Mouse (Mus musculus): ENCODE measurements around the gene Gm13275. TPM values are rescaled to one million over a fixed set of nuclear protein-coding genes. Genes with fewer than 3 reads are reported as not detected.
"Not testable (repeated sequence)": the region's sequence is repeated elsewhere in the genome, so short reads cannot be mapped to it uniquely, and the experiment has no call there.

Gm13275 gene
- polyA plus RNA-seq, 1 experiment from 2014 or later: not detected

DNA sequence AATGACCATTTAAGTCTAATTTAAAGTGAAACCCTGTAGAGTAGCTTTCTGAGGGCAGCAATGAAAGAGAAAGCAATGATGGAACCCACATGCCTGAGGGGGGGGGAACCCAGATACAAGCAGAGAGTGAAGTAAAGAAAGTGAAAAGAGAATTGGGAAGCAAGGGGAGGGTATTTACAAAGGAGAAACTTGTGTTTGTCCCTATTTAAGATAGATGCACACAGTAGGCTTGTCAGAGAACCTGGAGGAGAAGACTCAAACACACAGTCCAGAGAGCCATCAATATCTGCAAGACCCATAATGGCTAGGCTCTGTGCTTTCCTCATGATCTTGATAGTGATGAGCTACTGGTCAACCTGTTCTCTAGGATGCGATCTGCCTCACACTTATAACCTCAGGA is 25.4 kb downstream of the Gm13275 start, which contains the start of gene Ifna11:
Ifna11 (plus strand) TSS at position 301 of the 400 bp plus-strand sequence.
- Histone ChIP-seq H3K4me2 (ENCODE audit: low read depth, low read length) (no peak within 1 kb of the TSS), H3K4me1 (ENCODE audit: control insufficient read depth, insufficient read depth, low read length) (no peaks in the 10 kb centered on the region), H3K9ac (ENCODE audit: low read length) (no peak within 1 kb of the TSS), H3K27ac (ENCODE audit: low read length) (no peak within 1 kb of the TSS), H3K36me3 (ENCODE audit: control insufficient read depth, insufficient read depth) (no peaks in the 10 kb centered on the region), H3K27me3 (ENCODE audit: control insufficient read depth, insufficient read depth, low read length) (no peaks in the 10 kb centered on the region), H3K9me3 (replicated peaks; ENCODE audit: control insufficient read depth, low read length) (no peaks in the 10 kb centered on the region), H3K4me3 (ENCODE audit: low read length) (no peak within 1 kb of the TSS)
- no peak for ATAC-seq (replicated peaks; ENCODE audit: extremely low read depth, insufficient read depth, low FRiP score)
- 60% methylated on average over 1 of the region's 1 CpGs for WGBS

DNA sequence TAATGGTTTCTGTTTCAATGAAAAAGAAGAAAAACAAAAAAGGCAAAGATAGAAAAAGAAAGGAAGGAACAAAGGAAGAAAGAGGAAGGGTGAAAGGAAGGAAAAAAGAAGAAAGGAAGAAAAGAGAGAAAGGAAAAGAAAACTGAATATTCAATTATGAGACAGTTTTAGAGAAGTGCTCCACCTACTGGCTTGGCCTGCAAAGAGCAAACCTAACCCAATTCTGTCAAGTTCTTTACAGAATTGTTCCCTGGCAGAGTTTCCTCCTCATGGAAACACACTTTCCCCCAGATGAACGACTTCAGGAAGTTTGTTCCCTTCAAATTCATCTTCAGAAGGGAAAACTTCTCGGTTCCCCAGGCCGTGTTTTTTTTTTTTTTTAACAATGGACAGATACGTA is 28.7 kb downstream of the Gm13275 start:
- Histone ChIP-seq H3K9ac (ENCODE audit: low read length) (no peak overlapping the region), H3K27ac (ENCODE audit: low read length) (no peak overlapping the region), H3K27me3 (ENCODE audit: control insufficient read depth, insufficient read depth, low read length) (no peaks in the 10 kb centered on the region), H3K4me1 (ENCODE audit: control insufficient read depth, insufficient read depth, low read length) (no peaks in the 10 kb centered on the region), H3K36me3 (ENCODE audit: control insufficient read depth, insufficient read depth) (no peaks in the 10 kb centered on the region), H3K9me3 (replicated peaks; ENCODE audit: control insufficient read depth, low read length) (no peaks in the 10 kb centered on the region), H3K4me2 (ENCODE audit: low read depth, low read length) (no peak overlapping the region), H3K4me3 (ENCODE audit: low read length) (no peak overlapping the region)
- WGBS: 21% methylated on average over 4 of the region's 4 CpGs
- ATAC-seq (replicated peaks; ENCODE audit: extremely low read depth, insufficient read depth, low FRiP score): no peak

DNA sequence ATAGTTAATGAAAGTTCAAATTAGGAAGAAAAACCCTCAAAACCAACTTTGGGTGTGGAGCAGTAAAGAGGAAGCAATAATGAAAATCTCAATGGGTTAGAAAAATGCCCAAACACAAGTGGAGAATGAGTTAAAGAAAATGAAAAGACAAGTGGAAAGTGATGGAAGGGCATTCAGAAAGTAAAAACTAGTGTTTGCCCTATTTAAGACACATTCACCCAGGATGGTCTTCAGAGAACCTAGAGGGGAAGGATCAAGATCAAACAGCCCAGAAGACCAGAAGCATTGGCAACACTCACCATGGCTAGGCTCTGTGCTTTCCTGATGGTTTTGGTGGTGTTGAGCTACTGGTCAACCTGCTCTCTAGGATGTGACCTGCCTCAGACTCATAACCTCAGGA is 32.8 kb downstream of the Gm13275 start, which contains the start of gene Ifna6:
Ifna6 (plus strand) TSS at position 301 of the 400 bp plus-strand sequence.
- H3K4me1 ChIP-seq (ENCODE audit: control insufficient read depth, insufficient read depth, low read length); H3K36me3 ChIP-seq (ENCODE audit: control insufficient read depth, insufficient read depth); H3K4me2 ChIP-seq (ENCODE audit: low read depth, low read length); H3K27ac ChIP-seq (ENCODE audit: low read length); H3K27me3 ChIP-seq (ENCODE audit: control insufficient read depth, insufficient read depth, low read length); H3K4me3 ChIP-seq (ENCODE audit: low read length); ATAC-seq (replicated peaks; ENCODE audit: extremely low read depth, insufficient read depth, low FRiP score); H3K9ac ChIP-seq (ENCODE audit: low read length); H3K9me3 ChIP-seq (replicated peaks; ENCODE audit: control insufficient read depth, low read length): not testable (repeated sequence)

DNA sequence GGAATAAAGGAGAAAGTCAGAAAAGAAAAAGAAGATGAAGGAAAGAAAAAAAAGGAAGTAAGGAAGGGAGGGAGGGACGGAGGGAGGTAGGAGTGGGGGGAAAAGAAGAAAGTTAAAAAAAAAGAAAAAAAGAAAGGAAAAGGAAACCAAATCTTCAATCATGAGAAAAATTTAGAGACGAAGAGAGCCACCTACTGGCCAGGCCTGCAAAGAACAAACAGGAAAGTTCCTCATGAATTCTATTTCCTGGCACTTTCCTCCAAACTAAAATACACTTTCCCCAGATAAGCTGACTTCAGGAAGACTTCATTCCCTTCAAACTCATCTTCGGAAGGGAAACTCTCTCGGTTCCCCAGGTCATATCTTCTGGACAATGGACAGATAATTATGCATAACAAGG is 36.2 kb downstream of the Gm13275 start:
- Histone ChIP-seq H3K4me2 (ENCODE audit: low read depth, low read length) (no peak overlapping the region), H3K4me3 (ENCODE audit: low read length) (no peak overlapping the region), H3K27me3 (ENCODE audit: control insufficient read depth, insufficient read depth, low read length) (no peaks in the 10 kb centered on the region), H3K9ac (ENCODE audit: low read length) (no peak overlapping the region), H3K36me3 (ENCODE audit: control insufficient read depth, insufficient read depth) (no peaks in the 10 kb centered on the region), H3K27ac (ENCODE audit: low read length) (no peak overlapping the region), H3K4me1 (ENCODE audit: control insufficient read depth, insufficient read depth, low read length) (no peaks in the 10 kb centered on the region), H3K9me3 (replicated peaks; ENCODE audit: control insufficient read depth, low read length) (no peaks in the 10 kb centered on the region)
- no peak for ATAC-seq (replicated peaks; ENCODE audit: extremely low read depth, insufficient read depth, low FRiP score)
- 15% methylated on average over 4 of the region's 4 CpGs for WGBS

DNA sequence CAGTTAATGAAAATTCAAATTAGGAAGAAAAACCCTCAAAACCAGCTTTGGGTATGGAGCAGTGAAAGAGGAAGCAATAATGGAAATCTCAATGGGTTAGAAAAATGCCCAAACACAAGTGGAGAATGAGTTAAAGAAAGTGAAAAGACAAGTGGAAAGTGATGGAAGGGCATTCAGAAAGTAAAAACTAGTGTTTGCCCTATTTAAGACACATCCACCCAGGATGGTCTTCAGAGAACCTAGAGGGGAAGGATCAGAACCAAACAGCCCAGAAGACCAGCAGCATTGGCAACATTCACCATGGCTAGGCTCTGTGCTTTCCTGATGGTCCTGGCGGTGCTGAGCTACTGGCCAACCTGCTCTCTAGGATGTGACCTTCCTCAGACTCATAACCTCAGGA is 40.9 kb downstream of the Gm13275 start, which contains the start of gene Ifna5:
Ifna5 (plus strand) TSS at position 301 of the 400 bp plus-strand sequence.
- H3K9ac ChIP-seq (ENCODE audit: low read length); H3K27ac ChIP-seq (ENCODE audit: low read length); H3K36me3 ChIP-seq (ENCODE audit: control insufficient read depth, insufficient read depth); ATAC-seq (replicated peaks; ENCODE audit: extremely low read depth, insufficient read depth, low FRiP score); H3K4me3 ChIP-seq (ENCODE audit: low read length); H3K27me3 ChIP-seq (ENCODE audit: control insufficient read depth, insufficient read depth, low read length); H3K9me3 ChIP-seq (replicated peaks; ENCODE audit: control insufficient read depth, low read length); H3K4me1 ChIP-seq (ENCODE audit: control insufficient read depth, insufficient read depth, low read length); H3K4me2 ChIP-seq (ENCODE audit: low read depth, low read length): not testable (repeated sequence)
- 70% methylated on average over 1 of the region's 1 CpGs for WGBS

DNA sequence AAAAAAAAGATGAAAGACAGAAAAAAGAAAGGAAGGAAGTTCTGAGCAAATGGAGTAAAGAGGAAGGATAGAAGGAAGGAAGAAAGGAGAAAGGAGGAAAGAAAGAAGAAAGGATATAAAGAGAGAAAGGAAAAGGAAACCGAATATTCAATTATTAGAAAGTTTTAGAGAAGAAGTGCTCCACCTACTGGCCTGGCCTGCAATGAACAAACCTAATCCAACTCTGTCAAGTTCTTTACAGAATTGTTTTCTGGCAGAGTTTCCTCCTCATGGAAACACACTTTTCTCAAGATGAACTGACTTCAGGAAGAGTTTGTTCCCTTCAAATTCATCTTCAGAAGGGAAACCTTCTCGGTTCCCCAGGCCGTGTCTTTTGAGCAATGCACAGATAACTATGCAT is 44.5 kb downstream of the Gm13275 start:
- Histone ChIP-seq H3K36me3 (ENCODE audit: control insufficient read depth, insufficient read depth) (no peaks in the 10 kb centered on the region), H3K27ac (ENCODE audit: low read length) (no peak overlapping the region), H3K4me3 (ENCODE audit: low read length) (no peak overlapping the region), H3K27me3 (ENCODE audit: control insufficient read depth, insufficient read depth, low read length) (no peaks in the 10 kb centered on the region), H3K4me1 (ENCODE audit: control insufficient read depth, insufficient read depth, low read length) (no peaks in the 10 kb centered on the region), H3K9me3 (replicated peaks; ENCODE audit: control insufficient read depth, low read length) (no peaks in the 10 kb centered on the region), H3K9ac (ENCODE audit: low read length) (no peak overlapping the region), H3K4me2 (ENCODE audit: low read depth, low read length) (no peak overlapping the region)
- 30% methylated on average over 3 of the region's 3 CpGs for WGBS
- ATAC-seq (replicated peaks; ENCODE audit: extremely low read depth, insufficient read depth, low FRiP score): no peak

DNA sequence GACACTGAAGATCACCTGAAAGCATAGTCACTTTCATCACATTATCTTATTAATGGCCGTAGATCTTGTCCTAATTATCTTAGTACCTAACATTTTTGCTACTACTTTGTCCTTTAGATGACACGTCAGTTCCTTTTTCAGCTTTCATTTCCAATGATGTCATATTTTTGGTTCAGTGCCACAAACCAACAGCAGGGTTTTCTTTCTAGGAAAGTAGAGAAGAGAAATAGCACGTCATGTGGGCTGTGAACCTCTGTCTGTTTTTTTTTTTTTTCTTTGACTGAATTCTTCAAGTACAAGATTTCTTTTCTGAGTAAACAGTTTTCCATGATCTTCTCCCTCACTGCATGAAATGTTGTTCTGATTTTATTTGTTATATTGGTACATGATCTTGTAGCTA is 45.8 kb downstream of the Gm13275 start:
- Histone ChIP-seq H3K27ac (ENCODE audit: low read length) (no peak overlapping the region), H3K27me3 (ENCODE audit: control insufficient read depth, insufficient read depth, low read length) (no peaks in the 10 kb centered on the region), H3K4me3 (ENCODE audit: low read length) (no peak overlapping the region), H3K36me3 (ENCODE audit: control insufficient read depth, insufficient read depth) (no peaks in the 10 kb centered on the region), H3K9ac (ENCODE audit: low read length) (no peak overlapping the region), H3K4me2 (ENCODE audit: low read depth, low read length) (no peak overlapping the region), H3K9me3 (replicated peaks; ENCODE audit: control insufficient read depth, low read length) (no peaks in the 10 kb centered on the region), H3K4me1 (ENCODE audit: control insufficient read depth, insufficient read depth, low read length) (no peaks in the 10 kb centered on the region)
- no peak for ATAC-seq (replicated peaks; ENCODE audit: extremely low read depth, insufficient read depth, low FRiP score)
- WGBS: 48% methylated on average over 3 of the region's 3 CpGs

DNA sequence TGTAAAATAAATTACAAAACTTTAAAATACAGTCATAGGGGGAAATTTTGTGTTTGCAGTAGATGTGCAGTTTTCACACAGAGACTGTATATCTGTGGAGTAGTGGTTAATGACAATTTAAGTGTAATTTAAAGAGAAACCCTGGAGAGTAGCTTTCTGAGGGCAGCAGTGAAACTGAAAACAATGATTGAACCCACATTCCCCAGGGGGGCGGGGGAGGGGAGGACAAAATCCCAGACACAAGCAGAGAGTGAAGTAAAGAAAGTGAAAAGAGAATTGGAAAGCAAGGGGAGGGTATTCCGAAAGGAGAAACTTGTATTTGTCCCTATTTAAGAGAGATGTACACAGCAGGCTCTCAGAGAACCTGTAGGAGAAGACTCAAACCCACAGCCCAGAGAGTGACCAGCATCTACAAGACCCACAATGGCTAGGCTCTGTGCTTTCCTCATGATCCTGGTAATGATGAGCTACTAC is 47.2 kb downstream of the Gm13275 start, which contains the start of gene Ifna4:
Ifna4 (plus strand) TSS at position 424 of the 474 bp plus-strand sequence.
- WGBS: 44% methylated on average over 2 of the region's 2 CpGs
- Histone ChIP-seq H3K9ac (ENCODE audit: low read length) (no peak within 1 kb of the TSS), H3K4me3 (ENCODE audit: low read length) (no peak within 1 kb of the TSS), H3K4me2 (ENCODE audit: low read depth, low read length) (no peak within 1 kb of the TSS), H3K36me3 (ENCODE audit: control insufficient read depth, insufficient read depth) (no peaks in the 10 kb centered on the region), H3K27me3 (ENCODE audit: control insufficient read depth, insufficient read depth, low read length) (no peaks in the 10 kb centered on the region), H3K9me3 (replicated peaks; ENCODE audit: control insufficient read depth, low read length) (no peaks in the 10 kb centered on the region), H3K4me1 (ENCODE audit: control insufficient read depth, insufficient read depth, low read length) (no peaks in the 10 kb centered on the region), H3K27ac (ENCODE audit: low read length) (no peak within 1 kb of the TSS)
- ATAC-seq (replicated peaks; ENCODE audit: extremely low read depth, insufficient read depth, low FRiP score): no peak

Measured in heart, embryonic 16.5 days (tissue).